Comparison of ENCODE assay signal across 31 mouse cellular contexts in genomic region chr17:75033356-75033755, GRCm38 (mm10). TPM values are rescaled to one million over a fixed set of nuclear protein-coding genes. Genes with fewer than 3 reads are reported as not detected.
DNase-seq lines count a peak whose midpoint lies in the region; ATAC-seq and TF ChIP-seq lines count a peak whose summit lies in the region.
"Had no signal": no experiment of that assay in that cellular context is flagged by ENCODE, and none has a peak within 500 bp of the region (broad histone marks: within the 10 kb centered on the region; RNA-seq: fewer than 3 reads in every experiment).

No protein-coding gene starts in this region.

- no peak overlapping the region for H3K4me2 ChIP-seq in kidney, postnatal 0 days (ENCODE audit: low read length)
- H3K4me2 ChIP-seq in intestine, embryonic 15.5 days (replicated peaks): no peak overlapping the region
- no peak overlapping the region for H3K4me2 ChIP-seq in heart, embryonic 12.5 days
- H3K4me2 ChIP-seq: embryonic facial prominence, embryonic 13.5 days; forebrain, embryonic 13.5 days; heart, embryonic 13.5 days; hindbrain, embryonic 13.5 days had no signal

- no peaks in the 10 kb centered on the region for H3K36me3 ChIP-seq in kidney, postnatal 0 days (ENCODE audit: insufficient read depth, low read length)
- no peaks in the 10 kb centered on the region for H3K36me3 ChIP-seq in C2C12 (ENCODE audit: control insufficient read depth, insufficient read depth)
- H3K36me3 ChIP-seq in intestine, embryonic 15.5 days: no peaks in the 10 kb centered on the region
- no peaks in the 10 kb centered on the region for H3K36me3 ChIP-seq in hindbrain, embryonic 10.5 days
- H3K36me3 ChIP-seq in heart, embryonic 12.5 days: peaks cover 12% of the 10 kb centered on the region; the same call in 1 of the 2 replicates
- H3K36me3 ChIP-seq: embryonic facial prominence, embryonic 10.5 days; embryonic facial prominence, embryonic 13.5 days; forebrain, embryonic 10.5 days; hindbrain, embryonic 13.5 days had no signal

- H3K27me3 ChIP-seq in kidney, postnatal 0 days (ENCODE audit: insufficient read depth, low read length): no peaks in the 10 kb centered on the region
- no peaks in the 10 kb centered on the region for H3K27me3 ChIP-seq in C2C12 (ENCODE audit: control insufficient read depth, insufficient read depth, insufficient read length)
- no peaks in the 10 kb centered on the region for H3K27me3 ChIP-seq in intestine, embryonic 15.5 days (replicated peaks)
- no peaks in the 10 kb centered on the region for H3K27me3 ChIP-seq in hindbrain, embryonic 10.5 days (ENCODE audit: insufficient read depth, poor library complexity, severe bottlenecking)
- H3K27me3 ChIP-seq in heart, embryonic 12.5 days (replicated peaks): no peaks in the 10 kb centered on the region
- H3K27me3 ChIP-seq: embryonic facial prominence, embryonic 13.5 days; forebrain, embryonic 13.5 days; heart, embryonic 13.5 days; hindbrain, embryonic 13.5 days; Patski had no signal

- no peak overlapping the region for H3K27ac ChIP-seq in kidney, postnatal 0 days
- H3K27ac ChIP-seq in intestine, embryonic 15.5 days: no peak overlapping the region
- H3K27ac ChIP-seq in hindbrain, embryonic 10.5 days: no peak overlapping the region
- H3K27ac ChIP-seq in heart, embryonic 12.5 days (ENCODE audit: poor library complexity, severe bottlenecking): no peak overlapping the region
- H3K27ac ChIP-seq: embryonic facial prominence, embryonic 10.5 days; embryonic facial prominence, embryonic 13.5 days; forebrain, embryonic 10.5 days; forebrain, embryonic 13.5 days; heart, embryonic 13.5 days; hindbrain, embryonic 13.5 days had no signal

- TF ChIP-seq CTCF in kidney, postnatal 0 days (IDR thresholded peaks at IDR 0.05; ENCODE audit: low read depth): no peak
- TF ChIP-seq CTCF in C2C12 (IDR thresholded peaks at IDR 0.05; ENCODE audit: control insufficient read depth, insufficient read depth, insufficient read length): no peak

- no peaks in the 10 kb centered on the region for H3K9me3 ChIP-seq in kidney, postnatal 0 days (replicated peaks; ENCODE audit: low read length)
- H3K9me3 ChIP-seq in intestine, embryonic 15.5 days: no peaks in the 10 kb centered on the region
- no peaks in the 10 kb centered on the region for H3K9me3 ChIP-seq in hindbrain, embryonic 10.5 days
- no peaks in the 10 kb centered on the region for H3K9me3 ChIP-seq in heart, embryonic 12.5 days (replicated peaks)
- H3K9me3 ChIP-seq: embryonic facial prominence, embryonic 10.5 days; embryonic facial prominence, embryonic 13.5 days; forebrain, embryonic 10.5 days; forebrain, embryonic 13.5 days; heart, embryonic 13.5 days; hindbrain, embryonic 13.5 days had no signal

- no peaks in the 10 kb centered on the region for H3K79me3 ChIP-seq in C2C12 (ENCODE audit: low read depth)

- H3K79me2 ChIP-seq in C2C12 (ENCODE audit: control insufficient read depth, insufficient read depth): no peaks in the 10 kb centered on the region

- no peak overlapping the region for H3ac ChIP-seq in C2C12 (ENCODE audit: control insufficient read depth, insufficient read length, low read depth)

- ATAC-seq in kidney, postnatal 0 days (replicated peaks; ENCODE audit: low FRiP score, low read depth): no peak; the same call in 1 of the 2 replicates
- ATAC-seq in intestine, embryonic 15.5 days: no peak
- no peak for ATAC-seq in heart, embryonic 12.5 days (ENCODE audit: insufficient number of reproducible peaks, low FRiP score)
- ATAC-seq: CD4-positive, CD25-positive, alpha-beta regulatory T cell, adult 4 months; forebrain, embryonic 13.5 days; hindbrain, embryonic 16.5 days; intestine, embryonic 16.5 days; Patski had no signal

- H3K9ac ChIP-seq in kidney, postnatal 0 days (ENCODE audit: low read depth, low read length): no peak overlapping the region
- no peak overlapping the region for H3K9ac ChIP-seq in intestine, embryonic 15.5 days
- no peak overlapping the region for H3K9ac ChIP-seq in heart, embryonic 12.5 days
- H3K9ac ChIP-seq: embryonic facial prominence, embryonic 13.5 days; forebrain, embryonic 13.5 days; heart, embryonic 13.5 days; hindbrain, embryonic 13.5 days had no signal

- H3K4me3 ChIP-seq in kidney, postnatal 0 days (replicated peaks; ENCODE audit: low read depth, low read length): no peak overlapping the region
- H3K4me3 ChIP-seq in C2C12 (ENCODE audit: insufficient read depth, poor library complexity, severe bottlenecking): no peak overlapping the region
- no peak overlapping the region for H3K4me3 ChIP-seq in intestine, embryonic 15.5 days (replicated peaks)
- no peak overlapping the region for H3K4me3 ChIP-seq in hindbrain, embryonic 10.5 days
- H3K4me3 ChIP-seq in heart, embryonic 12.5 days: no peak overlapping the region
- H3K4me3 ChIP-seq: embryonic facial prominence, embryonic 10.5 days; embryonic facial prominence, embryonic 13.5 days; erythroblast, embryonic 14.5 days; forebrain, embryonic 10.5 days; forebrain, embryonic 13.5 days; heart, embryonic 13.5 days; hindbrain, embryonic 13.5 days had no signal

- DNase-seq in kidney, postnatal 0 days (ENCODE audit: low spot score): peak; percentile 34
- DNase-seq in kidney, adult 8-10 months: no peak
- peak; percentile 32 for DNase-seq in adipocyte (ENCODE audit: low spot score)
- DNase-seq in hindbrain, embryonic 10.5 days (ENCODE audit: low spot score): no peak
- DNase-seq: adrenal gland, adult 2 months; adrenal gland, postnatal 14 days; B cell, adult 2 months; cerebellum, adult 11-12 months; cerebellum, adult 8-10 months; cerebellum, postnatal 10 days; cerebellum, postnatal 36 days; embryo, embryonic 11 days; gastrocnemius, postnatal 10 days; gastrocnemius, postnatal 36 days; heart, postnatal 14 days; heart, postnatal 4 days; kidney, adult 18-20 months had no signal

- H3K4me1 ChIP-seq in kidney, postnatal 0 days (replicated peaks; ENCODE audit: insufficient read depth, low read length): no peaks in the 10 kb centered on the region; the same call in 1 of the 2 replicates
- H3K4me1 ChIP-seq in intestine, embryonic 15.5 days (replicated peaks): no peaks in the 10 kb centered on the region
- 0 out of 2 replicates have a peak, but pooled peaks cover 4% of the 10 kb centered on the region for H3K4me1 ChIP-seq in hindbrain, embryonic 10.5 days (replicated peaks)
- H3K4me1 ChIP-seq in heart, embryonic 12.5 days (replicated peaks): peaks cover 52% of the 10 kb centered on the region
- H3K4me1 ChIP-seq: forebrain, embryonic 10.5 days; forebrain, embryonic 13.5 days; hindbrain, embryonic 13.5 days had no signal

- 35% methylated on average over 14 of the region's 14 CpGs for WGBS in kidney, postnatal 0 days
- 74% methylated on average over 14 of the region's 14 CpGs for WGBS in intestine, embryonic 15.5 days
- WGBS in hindbrain, embryonic 10.5 days: 91% methylated on average over 14 of the region's 14 CpGs
- WGBS in heart, embryonic 12.5 days: 76% methylated on average over 14 of the region's 14 CpGs

TF ChIP-seq in C2C12, 6 proteins besides CTCF, POLR2A, EP300 and RAD21:
- TF ChIP-seq USF1 (IDR thresholded peaks at IDR 0.05; ENCODE audit: low read depth): peak; percentile 95
- TF ChIP-seq MYOD1 (IDR thresholded peaks at IDR 0.05; ENCODE audit: control insufficient read depth, insufficient read length, low read depth): no peak
- no peak for TF ChIP-seq MYOG (IDR thresholded peaks at IDR 0.05; ENCODE audit: control insufficient read depth, extremely low read depth, insufficient read length)

RNA-seq across cellular contexts. Expression of gene Ltbp1, which starts 28.0 kb away (rescaled TPM):
- 29.7 and 30.2 TPM in 2 replicates for polyA plus RNA-seq in kidney, postnatal 0 days (2015; fragmentation: Nextera tagmentation; extraction: Ambion mirVana)
- 41.8 TPM for polyA plus RNA-seq in C2C12 (2012; fragmentation: generic; extraction: Trizol)
- polyA plus RNA-seq in intestine, embryonic 15.5 days (2015; fragmentation: Nextera tagmentation; extraction: Ambion mirVana): 17.7 and 18.8 TPM in 2 replicates
- 4.8 and 5.0 TPM in 2 replicates for polyA plus RNA-seq in hindbrain, embryonic 10.5 days (2016; fragmentation: Nextera tagmentation; extraction: Ambion mirVana)
- 58.8 and 59.3 TPM in 2 replicates for polyA plus RNA-seq in heart, embryonic 12.5 days (2016; fragmentation: Nextera tagmentation; extraction: Ambion mirVana)

Comparison
In these comparisons a context has a peak if more than half of its experiments do, and no peak if none do; other contexts are left out.
1. DNase-seq: peak in kidney, postnatal 0 days (single experiment) and adipocyte (single experiment); none in kidney, adult 8-10 months (0 of 2) and hindbrain, embryonic 10.5 days (single experiment).